Mouse (Mus musculus) lung, postnatal 14 days (tissue): Measurements from ENCODE around the gene Farp1.
"Not testable (repeated sequence)": the region's sequence is repeated elsewhere in the genome, so short reads cannot be mapped to it uniquely, and the experiment has no call there.

Source experiments
- DNase-seq: peaks from one replicate; pipeline ENCODE4 v3.0.0; 2021

The Farp1 gene

GRCm38 (mm10) chr14:121106906-121107305 is 71.9 kb downstream of the Farp1 start:
- DNase-seq: no peak

- DNase-seq: no peak
Measured at GRCm38 (mm10) chr14:121107707-121108285, 72.8 kb downstream of the Farp1 start.

GRCm38 (mm10) chr14:121108439-121109115 is 73.6 kb downstream of the Farp1 start:
- peak; percentile 29 for DNase-seq

DNA sequence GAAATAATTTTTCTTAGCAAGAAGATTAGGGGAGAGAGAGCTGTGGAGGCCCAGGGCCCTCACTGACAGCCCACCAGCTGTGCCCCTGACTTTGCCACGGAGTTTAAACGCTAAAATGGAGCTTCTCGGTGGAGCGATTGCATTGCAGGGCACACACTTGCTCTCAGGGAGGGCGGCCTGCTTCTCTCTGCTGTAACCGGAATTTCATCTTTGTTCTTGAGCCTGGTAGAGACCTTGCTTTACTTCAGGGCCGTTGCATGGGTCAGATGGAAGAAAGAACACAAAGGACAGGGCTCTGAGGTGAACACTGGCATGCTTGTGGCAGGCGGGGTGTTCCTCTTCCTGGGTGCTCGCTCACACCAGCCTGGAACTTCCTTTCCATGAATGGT is 74.1 kb downstream of the Farp1 start:
- DNase-seq: no peak

DNA sequence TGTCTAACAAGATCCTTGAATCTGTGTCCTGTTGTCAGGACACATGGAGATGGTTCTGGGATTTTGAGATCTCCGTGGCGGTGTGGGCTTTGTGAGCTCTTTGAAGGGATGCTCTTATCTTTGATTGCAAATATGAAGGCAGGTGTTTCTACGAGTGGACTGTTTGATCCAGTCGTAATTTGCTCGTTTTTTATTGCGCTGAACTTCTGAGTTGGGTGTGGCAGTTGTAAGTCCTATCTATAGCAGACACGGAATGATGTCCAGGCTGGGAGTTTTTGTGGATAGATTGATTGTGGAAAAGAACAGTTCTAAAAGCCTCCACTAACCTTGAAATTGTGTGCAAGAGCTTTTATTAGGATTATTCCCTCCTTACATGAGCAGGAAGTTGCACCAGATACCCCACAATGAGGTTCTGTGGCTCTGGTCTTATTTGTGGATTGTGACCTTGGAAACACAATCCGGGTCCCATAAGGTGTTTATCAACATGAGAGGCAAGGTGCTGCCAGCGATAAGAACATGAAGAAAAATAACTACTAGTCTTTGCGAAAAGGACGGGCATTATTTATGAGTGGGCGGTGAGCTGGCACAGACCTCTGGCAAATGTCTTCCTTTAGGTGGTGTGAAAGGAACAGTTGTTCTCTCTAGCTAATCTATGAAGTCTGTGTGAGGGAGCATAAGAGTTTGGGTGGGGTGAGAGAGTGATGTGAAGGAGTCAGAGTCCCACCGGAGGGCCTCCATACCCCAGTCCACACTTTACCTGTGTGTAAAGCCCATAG is 75.7 kb downstream of the Farp1 start:
- DNase-seq: no peak

DNA sequence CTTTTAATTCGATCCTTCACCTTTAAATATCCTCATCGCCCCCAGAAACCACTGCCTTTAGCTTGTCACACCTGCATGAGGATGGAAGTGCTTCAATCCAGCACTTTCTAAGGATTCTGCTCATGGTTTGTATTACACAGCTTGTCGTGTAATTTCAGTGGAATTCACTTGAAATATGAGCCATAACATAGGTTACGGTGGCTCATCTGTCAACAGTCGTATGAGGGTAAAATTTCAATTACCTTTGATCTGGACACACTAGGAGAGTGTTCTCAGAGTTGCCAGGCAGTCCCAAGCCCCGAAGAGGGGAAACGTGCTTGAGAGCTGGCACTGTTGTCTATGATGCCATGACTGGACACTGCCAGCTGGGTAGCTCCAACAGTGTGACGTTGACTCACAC is 77.1 kb downstream of the Farp1 start:
- DNase-seq: no peak

- DNase-seq: no peak
Measured at GRCm38 (mm10) chr14:121113785-121114184, 78.8 kb downstream of the Farp1 start.

DNA sequence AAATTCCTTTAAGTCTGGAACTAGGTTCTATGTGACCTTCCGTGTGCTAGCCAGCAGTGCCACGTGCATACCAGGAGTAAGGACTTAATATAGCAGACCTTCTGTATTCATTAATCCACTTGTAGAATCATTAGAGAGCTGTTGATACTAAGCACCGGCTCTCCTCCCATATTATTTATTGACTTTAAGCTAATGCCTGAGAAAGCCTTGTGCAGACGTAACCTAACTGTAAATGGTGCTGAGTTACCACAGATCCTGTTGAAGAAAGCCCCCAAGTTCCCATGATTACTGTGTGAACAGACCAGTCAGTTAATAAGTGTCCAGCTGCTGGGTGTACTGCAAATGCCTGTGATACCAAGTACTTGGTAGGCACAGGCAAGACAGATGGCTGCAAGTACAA is 81.7 kb downstream of the Farp1 start:
- DNase-seq: no peak

- DNase-seq: no peak
Measured at GRCm38 (mm10) chr14:121118860-121119259, 83.9 kb downstream of the Farp1 start.

DNA sequence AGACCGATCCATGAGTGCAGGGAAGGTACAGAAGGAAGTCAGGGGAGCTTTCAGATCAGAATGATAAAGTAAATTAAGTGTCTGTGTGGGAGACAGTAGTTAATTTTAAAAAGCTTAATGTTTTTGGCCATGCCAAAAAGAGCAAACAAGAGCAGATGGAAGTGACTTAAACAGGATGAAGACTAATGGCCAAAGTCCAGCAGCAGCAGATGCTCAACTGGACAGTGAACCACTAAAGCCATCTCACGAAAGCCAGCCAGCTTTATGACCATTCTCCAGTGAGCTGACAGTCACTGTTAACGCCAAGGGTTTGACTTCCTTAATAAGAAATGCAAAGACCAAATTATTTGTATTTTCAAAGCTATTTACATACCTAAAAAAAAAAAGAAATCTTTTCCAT is 86.7 kb downstream of the Farp1 start:
- no peak for DNase-seq

DNA sequence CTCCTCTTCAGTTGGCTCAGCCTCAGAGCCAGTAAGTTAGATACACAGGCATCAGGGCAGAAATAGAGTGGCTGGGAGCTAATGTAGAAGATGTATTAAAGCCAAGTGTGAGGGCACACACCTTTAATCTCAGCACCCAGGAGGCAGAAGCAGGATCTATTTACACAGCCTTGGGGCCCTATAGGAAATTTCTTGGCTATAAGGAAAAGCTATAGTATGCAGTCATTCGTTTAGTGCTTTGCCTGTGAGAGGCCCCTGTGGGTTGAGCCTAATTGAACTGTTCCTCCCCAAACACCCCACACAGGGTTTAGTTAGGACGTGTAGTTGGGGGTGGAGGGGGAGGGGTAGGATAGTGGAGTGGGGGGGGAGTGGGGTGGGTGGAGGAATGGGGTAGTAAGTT is 87.9 kb downstream of the Farp1 start:
- DNase-seq: no peak

- no peak for DNase-seq
Measured at GRCm38 (mm10) chr14:121124409-121125010, 89.5 kb downstream of the Farp1 start.

DNA sequence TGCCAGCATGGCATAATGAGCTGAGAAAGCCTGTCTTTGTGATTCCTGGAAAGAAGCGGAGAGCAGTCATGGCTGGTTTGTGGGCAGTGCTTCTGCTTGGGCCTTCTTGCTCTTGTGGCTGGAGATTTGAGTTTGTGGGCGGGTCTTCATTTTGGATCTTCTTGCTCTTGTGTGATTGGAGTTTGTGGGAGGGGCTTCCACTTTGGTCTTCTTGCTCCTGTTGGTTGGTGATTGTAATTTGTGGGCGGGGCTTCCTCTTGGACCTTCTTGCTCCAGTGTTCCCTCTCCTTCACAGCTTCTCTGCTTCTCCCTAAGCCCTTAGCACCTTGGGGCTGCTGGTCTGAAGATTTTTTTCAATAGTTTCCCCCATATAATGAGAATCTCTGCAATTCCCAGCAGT is 90.7 kb downstream of the Farp1 start:
- no peak for DNase-seq

DNA sequence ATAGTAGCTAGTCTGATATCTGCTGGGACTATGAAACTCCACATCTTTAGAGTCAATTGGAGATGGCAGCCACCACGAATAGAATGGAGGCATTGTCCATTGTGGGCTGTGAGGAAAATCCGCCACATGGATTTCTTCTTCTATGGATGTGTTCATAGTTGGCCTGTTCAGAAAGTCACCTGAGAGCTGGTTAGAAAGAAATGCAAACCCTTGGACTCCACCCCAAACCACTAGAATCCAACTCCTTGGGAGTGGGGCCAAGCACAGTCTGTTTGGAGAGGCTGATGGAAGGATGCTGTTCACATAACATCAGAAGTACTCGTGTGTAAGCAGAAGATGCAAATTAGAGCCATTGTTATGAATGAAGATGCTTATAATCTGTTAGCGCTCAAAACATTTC is 91.3 kb downstream of the Farp1 start:
- no peak for DNase-seq

GRCm38 (mm10) chr14:121128858-121129800 is 94.1 kb downstream of the Farp1 start:
- DNase-seq: no peak

DNA sequence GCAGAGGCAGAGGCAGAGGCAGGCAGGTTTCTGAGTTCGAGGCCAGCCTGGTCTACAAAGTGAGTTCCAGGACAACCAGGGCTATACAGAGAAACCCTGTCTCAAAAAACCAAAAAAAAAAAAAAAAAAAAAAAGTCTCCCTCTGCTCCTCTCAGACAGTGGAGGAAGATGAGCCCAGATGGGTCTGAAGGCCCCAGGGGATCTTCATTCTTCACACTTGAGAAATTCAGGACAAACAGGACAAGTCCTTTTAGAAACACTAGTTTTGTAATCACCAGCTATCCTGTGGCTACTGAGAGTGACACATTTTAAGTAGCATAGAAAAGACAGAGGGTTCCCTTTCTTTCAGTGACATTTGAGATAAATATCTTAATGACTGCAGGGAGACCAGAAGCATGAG is 95.4 kb downstream of the Farp1 start:
- DNase-seq: not testable (repeated sequence)

DNA sequence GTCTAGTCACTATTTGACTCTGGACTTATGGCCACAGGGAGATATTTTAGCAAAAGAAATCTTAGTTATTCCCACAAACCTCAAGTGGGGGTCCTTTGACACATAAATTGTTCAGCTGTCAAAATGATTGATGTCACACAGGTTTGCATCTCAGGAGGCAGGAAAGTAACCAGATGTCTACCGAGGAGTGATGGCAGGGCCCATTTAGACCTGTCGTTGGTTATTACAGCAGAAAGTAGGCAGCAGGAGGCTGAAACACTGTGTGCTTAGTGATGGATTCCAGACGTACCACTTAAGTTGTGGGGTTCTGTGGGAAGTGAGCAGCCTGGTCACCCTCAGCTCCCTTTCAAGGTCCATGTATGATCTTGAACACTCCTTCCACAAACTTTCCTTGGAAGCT is 99.4 kb downstream of the Farp1 start:
- no peak for DNase-seq

DNA sequence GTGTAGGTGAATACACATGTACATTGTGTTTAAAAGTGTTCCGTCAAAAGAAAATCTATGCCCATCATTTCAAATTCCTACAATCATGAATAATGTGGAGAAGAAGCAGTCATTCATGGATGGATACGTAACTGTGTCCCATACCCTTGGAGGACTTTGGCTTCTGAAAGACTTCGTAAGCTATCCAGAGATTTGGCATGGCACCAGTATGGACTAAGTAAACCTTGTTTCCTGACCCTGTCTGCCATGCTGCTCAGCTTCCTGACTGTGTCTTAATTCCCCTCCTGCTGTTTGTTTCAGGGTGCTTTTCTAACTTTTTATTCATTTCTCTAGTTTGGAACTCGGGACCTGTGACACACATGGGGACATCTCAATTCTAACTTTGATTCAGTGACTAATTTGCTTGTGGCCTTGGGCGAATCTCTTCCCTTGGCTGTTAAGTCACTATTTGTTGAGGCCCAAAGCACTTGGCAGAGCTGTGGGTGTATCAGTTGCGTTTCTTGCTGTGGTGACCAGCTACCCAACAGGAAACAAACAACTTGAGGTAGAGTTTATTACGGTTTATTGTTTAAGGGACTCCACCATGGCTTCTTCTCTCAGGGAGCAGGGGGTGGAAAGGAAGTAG is 108.9 kb downstream of the Farp1 start:
- DNase-seq: no peak

DNA sequence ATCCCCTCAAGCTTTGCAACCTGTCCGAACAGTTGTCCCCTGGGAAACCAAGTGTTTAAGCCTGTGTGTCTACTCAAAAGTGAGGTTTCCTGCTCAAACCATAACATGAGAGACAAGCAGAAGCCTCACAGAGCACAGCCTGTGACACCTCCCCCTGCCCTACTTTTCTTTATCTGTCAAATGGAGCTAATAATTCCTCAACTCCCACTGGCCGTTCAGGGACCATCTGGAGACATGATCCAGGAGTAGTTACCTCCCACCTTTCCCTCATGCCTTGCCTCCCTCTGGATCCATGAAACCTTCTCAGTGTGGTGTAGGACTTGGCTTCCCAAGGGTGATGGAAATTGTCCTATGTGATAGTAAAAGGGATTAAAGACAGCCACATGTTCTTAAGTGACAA is 109.5 kb downstream of the Farp1 start:
- no peak for DNase-seq

DNA sequence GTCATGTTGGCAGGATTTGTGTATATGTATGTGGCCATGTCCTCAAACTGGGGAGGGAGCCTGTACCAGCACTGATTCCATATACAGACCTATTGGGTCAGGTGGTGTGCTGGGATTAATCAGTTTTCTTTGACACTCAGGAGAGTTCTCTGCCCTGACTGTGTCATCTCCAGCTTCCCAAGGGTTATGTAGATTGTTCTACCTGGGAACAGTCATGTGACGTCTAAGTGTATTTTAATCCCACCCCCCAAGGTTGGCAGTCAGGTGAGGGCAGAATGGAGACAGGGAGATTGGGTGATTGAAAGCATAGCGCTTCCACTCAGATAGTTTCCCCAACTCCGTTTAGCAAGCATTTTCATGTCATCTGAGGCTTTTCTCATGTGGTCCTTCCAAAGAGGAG is 110.3 kb downstream of the Farp1 start:
- DNase-seq: no peak

GRCm38 (mm10) chr14:121145698-121146097 is 110.7 kb downstream of the Farp1 start:
- no peak for DNase-seq

GRCm38 (mm10) chr14:121146213-121146612 is 111.2 kb downstream of the Farp1 start:
- DNase-seq: no peak
